9 mouse cellular contexts compared by ENCODE assay signal in genomic region chr13:104032620-104033133, GRCm38 (mm10).
DNase-seq lines count a peak whose midpoint lies in the region; ATAC-seq and TF ChIP-seq lines count a peak whose summit lies in the region.
"Had no signal": no experiment of that assay in that cellular context is flagged by ENCODE, and none has a peak within 500 bp of the region (broad histone marks: within the 10 kb centered on the region; RNA-seq: fewer than 3 reads in every experiment).

No protein-coding gene starts in this region.

- H3K27me3 ChIP-seq in liver, embryonic 11.5 days (replicated peaks; ENCODE audit: control insufficient read depth, insufficient read depth, low read length), result no peaks in the 10 kb centered on the region
- H3K27me3 ChIP-seq: midbrain, embryonic 12.5 days had no signal

- no peak overlapping the region for H3K27ac ChIP-seq in liver, embryonic 11.5 days (ENCODE audit: low read depth, low read length)
- H3K27ac ChIP-seq: midbrain, embryonic 12.5 days had no signal

- no peak for TF ChIP-seq POLR2A in brain, embryonic 14.5 days (IDR thresholded peaks at IDR 0.05; ENCODE audit: borderline replicate concordance, extremely low read depth, insufficient read depth, insufficient read length, poor library complexity, severe bottlenecking)

- H3K36me3 ChIP-seq in liver, embryonic 11.5 days (ENCODE audit: control insufficient read depth, insufficient read depth, low read length), result no peaks in the 10 kb centered on the region

- 46% methylated on average over 3 of the region's 3 CpGs for WGBS in liver, embryonic 11.5 days

- peak; percentile 48 for DNase-seq in liver
- DNase-seq in liver, embryonic 11.5 days (ENCODE audit: low spot score), result no peak
- DNase-seq in brain, embryonic 14.5 days (ENCODE audit: low read depth), result peak; percentile 74
- DNase-seq in heart, postnatal 36 days, result peak; percentile 18 to 21
- no peak for DNase-seq in embryo, embryonic 10.5 days (ENCODE audit: low spot score)
- no peak for DNase-seq in left cerebral cortex, adult 11 months (ENCODE audit: low spot score)
- DNase-seq in urinary bladder, adult 2 months (ENCODE audit: low spot score), result no peak

- no peak overlapping the region for H3K4me2 ChIP-seq in liver, embryonic 11.5 days
- H3K4me2 ChIP-seq: midbrain, embryonic 12.5 days had no signal

- no peak overlapping the region for H3K9ac ChIP-seq in liver, embryonic 11.5 days (ENCODE audit: low read depth, low read length)
- H3K9ac ChIP-seq: midbrain, embryonic 12.5 days had no signal

- ATAC-seq in liver, embryonic 11.5 days (replicated peaks; ENCODE audit: low FRiP score), result no peak
- ATAC-seq in megakaryocyte, adult 5-6 weeks (ENCODE audit: poor library complexity, severe bottlenecking), result peak; percentile 90

- intact Hi-C loops in heart, postnatal 36 days (cut with DNase I), result no loop called here

- H3K4me1 ChIP-seq in liver, embryonic 11.5 days (replicated peaks; ENCODE audit: control insufficient read depth, insufficient read depth, low read length), result peaks cover 26% of the 10 kb centered on the region

- H3K4me3 ChIP-seq in liver, embryonic 11.5 days (ENCODE audit: low read depth, low read length), result no peak overlapping the region
- H3K4me3 ChIP-seq: midbrain, embryonic 12.5 days had no signal

- H3K9me3 ChIP-seq in liver, embryonic 11.5 days (ENCODE audit: control insufficient read depth, low read length), result no peaks in the 10 kb centered on the region
- H3K9me3 ChIP-seq: midbrain, embryonic 12.5 days had no signal

- TF ChIP-seq CTCF in brain, embryonic 14.5 days (IDR thresholded peaks at IDR 0.05; ENCODE audit: borderline replicate concordance, extremely low read depth, insufficient read depth, insufficient read length), result no peak

Comparison
In these comparisons a context has a peak if more than half of its experiments do, and no peak if none do; other contexts are left out.
1. DNase-seq: peak in liver (single experiment), brain, embryonic 14.5 days (single experiment) and heart, postnatal 36 days (2 of 2); none in liver, embryonic 11.5 days (single experiment), embryo, embryonic 10.5 days (single experiment), left cerebral cortex, adult 11 months (single experiment) and urinary bladder, adult 2 months (single experiment).